Mouse (Mus musculus): ENCODE measurements around the gene Gm48551.

The Gm48551 gene

DNA sequence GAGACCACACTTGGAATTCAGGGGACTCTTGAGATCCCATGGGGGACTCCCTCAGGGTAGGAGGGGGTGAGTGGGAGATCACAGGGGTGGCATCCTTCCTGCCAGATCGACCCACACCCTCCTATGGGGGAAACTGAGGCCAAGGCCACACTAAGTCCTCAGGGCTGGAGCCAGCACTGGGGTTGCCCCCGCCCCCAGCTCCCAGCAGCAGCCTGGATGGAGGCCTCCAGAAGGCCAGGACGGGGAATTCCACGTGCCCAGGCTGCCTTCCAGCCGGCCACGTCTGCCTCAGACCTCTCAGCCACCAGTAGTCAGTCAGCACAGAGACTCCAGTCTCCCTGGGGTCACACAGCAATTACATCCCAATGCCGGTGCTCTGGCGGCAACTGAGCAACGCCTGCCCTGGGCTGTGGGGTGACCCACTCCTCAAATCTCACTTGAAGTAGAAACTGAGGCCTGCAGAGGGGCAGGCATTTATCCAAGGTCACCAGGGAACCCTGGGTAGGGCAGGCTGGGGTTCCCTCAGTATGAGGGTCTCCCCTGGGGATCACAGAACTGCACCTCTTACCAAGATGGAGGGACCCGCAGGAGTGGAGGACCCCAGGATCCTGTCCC is 41.1 kb downstream of the Gm48551 start:
- in situ Hi-C loops (cut with MboI; ENCODE audit: unreplicated experiment in 2 of 2): no loop called here

DNA sequence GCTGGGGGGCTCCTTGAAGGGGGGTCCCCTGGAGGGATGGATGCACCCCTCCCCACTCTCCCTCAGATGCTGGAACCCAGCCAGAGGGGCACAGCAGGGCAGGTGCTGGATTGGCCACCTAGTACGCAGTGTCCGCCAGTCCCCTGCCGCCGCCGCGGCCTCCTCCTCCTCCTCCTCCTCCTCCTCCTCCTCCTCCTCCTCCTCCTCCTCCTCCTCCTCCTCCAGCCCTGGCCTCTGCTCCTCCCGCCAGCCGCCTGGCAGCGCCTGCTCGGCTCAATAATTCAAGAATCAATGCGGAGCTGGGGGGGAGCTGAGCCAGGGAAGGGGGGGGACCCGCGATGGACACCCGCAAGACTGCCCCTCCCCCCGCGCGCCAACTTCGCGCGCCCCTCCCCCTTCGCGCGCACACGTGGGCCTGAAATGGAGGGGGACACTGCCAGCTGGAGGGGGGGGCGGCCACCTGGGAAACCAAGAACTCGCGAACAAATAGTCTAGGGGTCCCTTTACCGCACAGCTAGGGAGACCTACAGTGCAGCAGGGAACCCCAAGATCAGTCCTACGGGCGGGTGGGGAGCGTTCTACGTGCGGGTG is 41.9 kb downstream of the Gm48551 start:
- in situ Hi-C loops (cut with MboI; ENCODE audit: unreplicated experiment in 2 of 2): no loop called here

GRCm38 (mm10) chr10:81426897-81427296 is 42.6 kb downstream of the Gm48551 start:
- in situ Hi-C loops (cut with MboI; ENCODE audit: unreplicated experiment in 2 of 2): no loop called here

GRCm38 (mm10) chr10:81427327-81427726 is 43.1 kb downstream of the Gm48551 start:
- in situ Hi-C loops (cut with MboI; ENCODE audit: unreplicated experiment in 2 of 2): no loop called here

DNA sequence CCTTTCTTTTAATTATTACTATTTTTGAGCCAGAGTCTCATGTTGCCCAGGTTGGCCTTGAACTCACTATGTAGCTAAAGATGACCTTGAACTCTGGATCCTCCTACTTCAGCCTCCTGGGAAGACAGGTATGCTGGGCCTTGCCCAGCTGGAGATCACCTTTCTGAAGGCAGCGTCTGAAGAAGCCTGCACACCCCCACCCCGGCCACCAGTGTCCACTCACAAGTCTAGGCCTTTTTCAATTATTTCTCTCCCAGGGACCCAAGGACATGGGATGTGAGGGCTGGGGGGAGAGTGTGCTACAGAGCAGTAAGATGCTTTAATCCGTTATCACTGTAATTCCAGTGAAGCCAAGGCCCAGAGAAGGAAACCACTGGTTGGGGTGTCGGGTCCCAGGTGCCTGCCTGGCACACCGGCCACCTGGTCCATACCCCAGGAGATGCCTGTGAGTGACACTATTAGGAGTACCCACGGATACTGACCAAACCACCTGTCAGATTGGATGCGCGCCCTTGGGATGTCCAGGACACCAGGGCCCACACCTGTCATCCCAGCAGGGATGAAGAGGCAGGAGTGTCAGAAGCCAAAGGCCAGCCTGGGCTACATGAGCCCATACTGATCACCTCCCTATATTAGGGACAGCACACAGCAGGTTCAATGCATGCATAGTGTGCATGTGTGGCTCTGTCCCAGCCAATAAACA is 43.7 kb downstream of the Gm48551 start:
- in situ Hi-C loops (cut with MboI; ENCODE audit: unreplicated experiment in 2 of 2): no loop called here

- in situ Hi-C loops (cut with MboI; ENCODE audit: unreplicated experiment in 2 of 2): no loop called here
Observed at GRCm38 (mm10) chr10:81428507-81428870, 44.2 kb downstream of the Gm48551 start.

- in situ Hi-C loops (cut with MboI; ENCODE audit: unreplicated experiment in 2 of 2): no loop called here
Observed at GRCm38 (mm10) chr10:81429092-81429491, 44.8 kb downstream of the Gm48551 start.

DNA sequence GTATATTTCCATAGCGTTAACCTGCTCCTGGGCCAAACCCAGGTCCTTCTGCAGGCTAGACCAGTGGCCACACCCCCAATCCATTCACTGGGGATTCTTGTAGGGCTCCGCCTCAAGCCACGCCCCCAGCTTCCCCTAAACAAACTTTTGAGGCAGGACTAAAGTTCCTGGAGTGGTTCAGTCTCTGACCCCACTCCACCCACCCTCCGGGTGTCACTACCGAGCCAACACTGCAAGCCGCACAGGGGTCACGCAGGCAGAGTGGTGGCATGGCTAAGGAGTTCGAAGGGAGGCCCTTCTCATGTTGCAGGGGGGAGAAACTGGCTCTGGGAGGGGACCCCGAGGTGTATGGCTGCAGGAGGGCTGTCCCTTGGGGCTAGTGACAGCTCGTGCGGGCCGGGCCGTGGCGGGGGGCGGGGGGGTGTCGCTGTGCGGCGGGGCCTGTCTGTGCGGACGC is 45.4 kb downstream of the Gm48551 start:
- in situ Hi-C loops (cut with MboI; ENCODE audit: unreplicated experiment in 2 of 2): no loop called here

GRCm38 (mm10) chr10:81430141-81430830 is 46.0 kb downstream of the Gm48551 start:
- in situ Hi-C loops (cut with MboI; ENCODE audit: unreplicated experiment in 2 of 2): no loop called here

GRCm38 (mm10) chr10:81430831-81431525 is 46.7 kb downstream of the Gm48551 start:
- in situ Hi-C loops (cut with MboI; ENCODE audit: unreplicated experiment in 2 of 2): no loop called here

- in situ Hi-C loops (cut with MboI; ENCODE audit: unreplicated experiment in 2 of 2): no loop called here
Observed at GRCm38 (mm10) chr10:81431526-81432168, 47.4 kb downstream of the Gm48551 start.

DNA sequence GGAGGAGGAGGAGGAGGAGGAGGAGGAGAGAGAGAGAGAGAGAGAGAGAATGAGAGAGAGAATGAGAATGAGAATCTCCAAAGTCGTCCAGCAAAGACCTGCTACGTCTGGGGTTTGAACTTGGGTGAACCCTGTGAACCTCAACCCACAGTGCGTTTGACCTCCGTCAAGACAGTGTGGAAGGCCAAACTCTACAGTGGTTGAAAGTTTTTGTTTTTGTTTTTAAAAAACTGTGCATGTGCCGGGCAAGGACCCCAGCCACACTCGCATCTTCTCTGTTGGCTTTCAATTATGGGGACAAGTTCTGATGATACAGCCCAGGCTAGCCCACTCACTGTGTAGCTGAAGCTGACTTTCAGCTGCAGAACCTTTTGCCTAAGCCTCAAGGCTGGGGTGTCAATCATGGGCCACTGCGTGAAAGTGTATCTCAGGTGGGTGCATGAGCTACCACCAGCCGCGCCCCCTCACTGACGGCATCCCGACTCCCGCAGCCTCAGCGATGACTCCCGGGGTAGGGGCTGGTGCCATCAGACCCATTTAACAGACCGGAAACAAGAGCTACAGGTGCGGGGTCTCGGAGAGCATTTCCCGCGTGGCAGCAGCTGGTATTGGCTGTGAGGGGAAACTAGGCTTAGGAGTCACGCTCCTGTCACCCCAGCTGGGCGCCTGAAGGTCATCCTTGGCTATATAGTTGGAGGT is 48.1 kb downstream of the Gm48551 start:
- in situ Hi-C loops (cut with MboI; ENCODE audit: unreplicated experiment in 2 of 2): no loop called here

DNA sequence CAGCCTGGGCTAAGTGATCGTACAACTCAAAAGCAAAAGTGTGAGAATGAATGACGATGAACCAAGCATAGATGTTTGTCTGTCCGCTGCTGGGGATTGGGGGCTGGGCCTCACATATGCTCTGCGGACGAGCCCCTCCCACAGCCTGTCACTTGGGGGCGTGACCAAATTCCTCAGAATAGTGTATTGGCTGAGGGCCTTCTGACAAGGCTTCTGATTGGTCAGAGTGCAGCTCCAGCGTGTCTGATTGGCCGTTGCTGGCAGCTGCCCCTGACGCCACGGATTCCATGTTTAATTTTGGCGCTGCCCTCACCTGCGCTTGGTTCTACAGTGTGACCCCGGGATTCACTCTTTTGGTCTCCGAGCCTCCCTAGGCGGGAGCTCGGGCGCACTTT is 48.6 kb downstream of the Gm48551 start:
- in situ Hi-C loops (cut with MboI; ENCODE audit: unreplicated experiment in 2 of 2): no loop called here

DNA sequence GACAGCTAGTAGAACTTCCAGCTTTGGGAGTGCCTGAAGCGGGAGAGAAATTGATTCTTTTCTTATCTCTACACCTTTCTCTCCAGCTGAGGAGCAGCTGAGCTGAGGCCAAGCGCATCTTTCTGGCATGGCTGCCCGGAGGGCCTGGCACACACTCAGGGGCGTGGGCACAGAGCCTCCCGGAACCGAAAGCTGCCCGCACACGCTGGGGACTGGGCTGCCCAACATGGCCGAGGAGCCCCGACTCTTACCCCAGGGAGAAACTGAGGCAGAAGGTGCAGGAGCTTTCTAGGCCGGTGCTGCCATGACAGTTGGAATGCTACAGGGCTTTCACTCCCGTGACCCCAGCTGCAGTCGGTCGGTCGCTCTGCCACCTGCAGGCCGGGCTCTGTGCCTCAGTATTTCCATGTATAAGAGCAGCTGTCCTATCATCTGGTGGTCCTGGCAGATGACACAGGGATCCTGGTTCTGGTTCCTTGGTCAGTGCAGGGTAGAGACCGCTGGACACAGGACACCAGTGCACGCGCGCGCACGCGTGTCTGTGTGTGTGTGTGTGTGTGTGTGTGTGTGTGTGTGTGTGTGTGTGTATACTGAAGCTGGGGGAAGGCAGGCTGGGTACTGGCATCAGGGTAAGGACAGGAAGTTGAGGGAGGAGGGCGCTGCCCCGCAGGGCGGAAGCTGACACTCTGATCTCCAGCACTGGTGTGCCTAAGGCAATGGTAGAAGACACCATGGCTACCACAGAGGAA is 49.4 kb downstream of the Gm48551 start:
- in situ Hi-C loops (cut with MboI; ENCODE audit: unreplicated experiment in 2 of 2): no loop called here

- in situ Hi-C loops (cut with MboI; ENCODE audit: unreplicated experiment in 2 of 2): no loop called here
Observed at GRCm38 (mm10) chr10:81434361-81435263, 50.3 kb downstream of the Gm48551 start.

DNA sequence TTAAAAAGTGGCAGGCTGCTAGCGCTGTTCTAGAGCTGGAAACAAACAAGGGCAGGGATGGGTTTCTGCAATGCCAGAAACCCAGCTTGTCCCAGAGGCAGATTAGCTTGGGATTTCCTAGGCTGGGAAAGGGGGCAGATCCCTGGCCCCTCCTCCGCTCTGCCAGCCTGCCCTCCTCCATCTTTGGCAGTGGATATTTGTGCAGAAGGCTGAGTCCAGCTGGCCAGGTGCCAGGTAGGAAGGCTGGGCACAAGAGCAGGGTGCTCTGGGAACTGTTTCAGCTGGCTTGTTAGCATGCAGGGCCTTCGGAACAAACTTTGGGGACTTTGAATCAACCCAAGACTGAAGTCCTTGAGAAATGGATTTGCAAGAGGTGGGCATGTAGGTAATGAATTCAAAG is 51.2 kb downstream of the Gm48551 start:
- in situ Hi-C loops (cut with MboI; ENCODE audit: unreplicated experiment in 2 of 2): no loop called here

- in situ Hi-C loops (cut with MboI; ENCODE audit: unreplicated experiment in 2 of 2): loop anchor here in 1 of 2 experiments (5.0 kb wide), 1 partner anchor 34 kb away; no protein-coding TSS in a partner anchor
Observed at GRCm38 (mm10) chr10:81441019-81441418, 56.8 kb downstream of the Gm48551 start.

All from v-Abl transformed pro-B cells (cell line).